Mouse (Mus musculus): ENCODE measurements at regions not wholly inside any gene's neighbourhood (a gene's known extent, or its start where the extent isn't known, plus 50 kb on each side); places are given as distances from the start of the nearest gene placed in this dataset.
A peak's percentile ranks its signal among the peaks of the same experiment; 100 is the strongest.

DNA sequence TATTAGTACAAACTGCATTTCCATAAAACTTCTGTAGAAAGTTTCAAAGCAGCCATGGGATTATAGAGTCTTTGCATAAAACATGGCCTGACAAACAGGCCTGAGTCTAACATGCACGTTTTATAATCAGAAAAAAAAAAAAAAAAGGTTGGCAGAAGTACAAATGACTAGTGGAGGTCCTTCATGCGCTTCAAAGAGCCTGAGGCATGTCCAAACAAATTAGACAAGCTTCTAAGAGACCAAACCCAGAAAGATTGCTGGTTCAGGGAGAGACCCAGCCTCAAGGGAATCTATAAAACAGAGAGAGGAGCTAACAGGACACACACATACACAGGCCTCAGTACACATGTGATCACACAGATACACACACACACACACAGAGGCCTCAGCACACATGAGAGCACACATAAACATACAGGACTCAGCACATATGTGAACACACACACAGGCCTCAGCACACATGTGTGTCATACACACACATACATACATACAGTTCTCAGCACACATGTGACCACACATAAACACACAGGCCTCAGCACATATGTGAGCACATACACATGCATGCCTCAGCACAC lies 57.0 kb upstream of the Gnaq start:
- DNase-seq (ENCODE audit: low spot score): no peak

DNA sequence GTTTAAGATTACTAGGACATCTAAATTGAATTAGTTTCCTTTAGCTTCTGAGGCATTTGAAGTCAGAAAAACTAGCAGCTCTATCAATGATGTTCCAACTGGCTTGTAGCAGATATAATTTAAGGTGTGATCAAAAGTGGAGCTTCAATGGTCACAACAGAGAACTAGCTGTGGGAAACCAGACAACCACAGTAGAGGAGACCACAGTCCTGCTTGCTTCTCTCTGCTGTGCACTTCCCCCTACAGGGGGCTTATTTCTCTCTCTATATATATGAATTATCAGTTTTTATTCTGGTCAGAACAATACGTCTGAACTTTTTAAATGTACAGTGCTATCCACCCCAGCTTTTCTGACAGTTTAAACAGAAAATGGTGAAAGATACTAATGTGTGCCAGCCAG lies 57.6 kb upstream of the Gnaq start:
- DNase-seq (ENCODE audit: low spot score): no peak

DNA sequence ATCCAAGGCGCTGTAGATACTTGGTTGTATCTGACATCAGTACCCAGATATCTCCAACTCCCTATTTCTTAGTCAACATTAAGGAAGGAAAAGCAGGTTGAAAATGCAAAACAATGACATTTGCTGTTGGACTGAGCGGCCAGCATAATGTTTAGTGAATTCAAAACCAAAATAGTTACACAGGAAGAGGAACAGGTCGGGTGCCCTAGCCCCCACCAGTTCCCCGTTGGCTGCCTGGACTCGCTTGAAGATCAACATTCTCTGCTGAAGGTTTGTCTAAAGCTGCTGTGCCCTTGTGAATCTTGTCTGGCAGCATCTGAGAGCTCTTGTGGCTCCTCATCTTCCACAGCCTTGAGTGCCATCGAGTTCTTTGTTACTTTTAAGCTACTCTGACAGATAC lies 65.3 kb upstream of the Gnaq start:
- no peak for DNase-seq (ENCODE audit: low spot score)

DNA sequence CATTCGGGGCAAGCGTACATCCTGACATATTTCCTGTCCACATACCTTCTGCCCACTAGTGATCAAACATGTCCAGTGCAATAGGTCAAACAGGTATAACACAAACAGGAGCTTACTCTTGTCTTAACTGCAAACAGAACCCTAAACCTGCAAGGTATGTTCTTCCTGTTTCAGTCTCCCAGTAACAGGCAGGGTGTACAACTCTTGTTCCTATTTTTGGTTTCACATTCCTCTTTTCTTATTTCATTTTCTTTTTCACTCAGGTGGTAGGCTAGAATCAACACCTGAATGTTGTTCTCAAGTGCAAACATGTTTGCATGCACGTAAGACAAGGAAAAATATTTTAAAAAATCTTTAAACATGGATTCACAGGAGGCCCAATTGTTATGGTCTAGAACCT lies 67.7 kb upstream of the Gnaq start:
- DNase-seq (ENCODE audit: low spot score): no peak

DNA sequence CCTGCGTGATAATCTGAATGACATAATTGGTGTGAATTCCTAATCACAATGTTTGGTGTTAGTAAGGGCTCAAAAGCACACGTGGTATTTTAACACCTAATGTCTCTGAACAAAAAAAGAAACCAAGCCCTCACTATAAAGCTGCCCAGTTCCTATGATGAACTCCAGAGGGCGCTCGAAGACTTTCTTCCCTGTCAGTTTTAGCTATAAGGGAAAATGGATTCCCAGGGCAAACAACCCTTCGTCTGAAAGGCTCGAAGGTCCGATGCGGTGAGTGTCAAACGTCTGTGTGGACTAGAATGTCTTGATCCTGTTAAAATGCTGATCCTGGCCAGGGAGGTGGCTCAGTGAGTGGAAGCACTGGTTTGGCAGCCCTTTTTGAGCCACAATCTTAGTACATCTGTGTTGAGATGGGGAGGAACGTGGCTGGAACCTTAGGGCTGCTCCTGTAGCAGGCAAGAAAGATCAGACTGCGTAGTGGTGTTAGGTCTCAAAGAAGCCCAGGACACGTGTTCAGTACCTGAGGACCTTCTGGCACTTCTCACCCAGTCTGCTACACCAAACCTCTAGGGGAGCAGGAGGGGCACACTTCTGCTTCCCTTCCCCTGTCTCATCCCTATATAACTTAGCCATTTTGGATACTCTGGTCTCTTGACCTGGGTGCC lies 68.6 kb upstream of the Gnaq start:
- DNase-seq (ENCODE audit: low spot score): peak; percentile 80

DNA sequence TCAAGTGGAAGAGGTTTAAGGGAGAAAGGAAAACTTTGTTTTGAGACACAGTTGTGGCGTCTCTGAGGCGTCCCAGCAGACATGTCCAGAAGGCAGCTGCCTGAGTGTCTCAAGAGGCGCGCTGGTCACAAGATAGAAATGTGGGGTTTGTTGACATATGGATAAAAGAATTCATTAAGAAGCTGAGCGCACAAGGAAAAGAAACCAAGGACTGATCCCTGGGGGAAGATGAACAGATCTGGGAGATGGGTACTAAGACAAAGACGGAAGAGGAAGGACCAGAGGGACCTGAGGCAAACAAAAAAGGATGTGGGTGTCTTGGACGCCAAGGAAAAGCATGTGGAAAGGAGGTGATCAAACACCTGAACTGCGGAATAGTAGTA lies 69.1 kb upstream of the Gnaq start:
- DNase-seq (ENCODE audit: low spot score): no peak

DNA sequence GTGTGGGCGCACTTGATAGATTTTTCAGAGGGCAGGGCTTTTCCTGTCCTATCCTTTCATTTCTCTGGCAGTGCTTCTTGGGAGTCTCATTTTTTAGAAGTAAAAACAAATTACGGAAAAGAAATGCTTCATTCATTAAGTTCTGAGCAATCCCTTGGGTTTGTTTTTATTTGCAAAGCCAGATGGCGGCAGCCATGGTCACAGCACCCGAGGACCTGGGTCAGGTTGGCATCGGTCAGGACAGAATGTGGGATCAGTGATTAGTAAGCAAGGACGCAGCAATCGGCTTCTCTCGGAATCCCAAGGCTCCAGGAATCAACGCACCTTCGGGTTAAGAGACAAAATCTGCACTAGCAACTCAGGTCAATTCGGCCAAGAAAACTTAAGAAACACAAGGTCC lies 70.8 kb upstream of the Gnaq start:
- peak; percentile 45 for DNase-seq (ENCODE audit: low spot score)

DNA sequence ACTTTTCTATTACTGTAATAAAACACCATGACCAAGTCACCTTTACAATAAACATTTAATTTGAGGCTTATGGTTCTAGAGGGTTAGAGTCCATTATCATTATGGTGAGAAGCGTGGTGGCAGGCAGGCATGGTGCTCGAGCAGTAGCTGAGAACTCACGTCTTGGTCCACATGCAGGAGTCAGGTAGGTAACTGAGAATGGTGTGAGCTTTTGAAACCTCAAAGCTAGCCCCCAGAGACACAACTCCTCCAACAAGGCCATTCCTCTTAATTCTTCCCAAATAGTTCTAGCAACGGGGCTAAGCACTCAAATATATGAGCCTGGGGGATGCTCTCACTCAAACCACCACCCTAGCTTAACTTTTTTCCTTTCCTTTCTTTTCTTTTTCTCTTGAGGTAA lies 73.6 kb upstream of the Gnaq start:
- DNase-seq (ENCODE audit: low spot score): no peak

DNA sequence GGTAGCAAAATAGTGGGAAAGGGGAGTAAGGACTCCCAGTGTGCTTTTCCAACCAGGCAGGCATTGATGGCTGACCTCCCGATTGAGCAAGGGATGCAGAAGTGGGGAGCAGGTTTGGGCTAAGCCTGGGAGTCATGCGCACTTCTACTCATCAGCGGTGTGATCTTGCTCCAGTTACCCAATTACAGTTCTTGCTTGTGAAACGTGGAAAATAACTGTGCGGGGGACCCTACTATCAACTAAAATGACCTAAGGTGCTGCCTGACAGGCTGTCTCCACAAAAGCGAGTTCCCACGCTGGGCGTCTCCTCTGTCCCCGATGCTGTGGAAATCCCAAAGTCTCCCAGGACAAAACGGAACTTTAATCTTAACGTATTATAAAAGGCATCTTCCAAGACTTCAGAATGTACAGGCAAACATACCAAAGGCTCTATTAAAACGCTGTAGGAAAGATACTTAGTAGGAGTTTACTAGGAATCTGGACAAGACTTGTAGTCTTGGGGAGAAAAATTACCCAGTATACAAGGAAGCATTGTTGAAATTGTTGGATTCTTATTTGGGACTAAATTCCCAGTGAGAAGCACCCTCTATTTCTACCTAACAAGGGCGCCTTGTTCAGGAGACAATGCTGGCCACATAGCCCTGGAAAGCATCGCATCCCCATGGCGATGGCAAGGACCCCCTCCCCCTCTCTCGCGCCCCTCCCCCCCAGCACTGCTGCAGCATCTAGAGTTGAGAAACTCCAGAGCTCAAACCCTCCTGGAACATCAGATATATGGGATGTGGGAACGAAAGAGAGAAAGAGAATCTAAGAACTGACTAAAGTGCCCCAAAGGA lies 65.6 kb upstream of the Cep78 start:
- peak; percentile 66 for DNase-seq (ENCODE audit: low spot score)

DNA sequence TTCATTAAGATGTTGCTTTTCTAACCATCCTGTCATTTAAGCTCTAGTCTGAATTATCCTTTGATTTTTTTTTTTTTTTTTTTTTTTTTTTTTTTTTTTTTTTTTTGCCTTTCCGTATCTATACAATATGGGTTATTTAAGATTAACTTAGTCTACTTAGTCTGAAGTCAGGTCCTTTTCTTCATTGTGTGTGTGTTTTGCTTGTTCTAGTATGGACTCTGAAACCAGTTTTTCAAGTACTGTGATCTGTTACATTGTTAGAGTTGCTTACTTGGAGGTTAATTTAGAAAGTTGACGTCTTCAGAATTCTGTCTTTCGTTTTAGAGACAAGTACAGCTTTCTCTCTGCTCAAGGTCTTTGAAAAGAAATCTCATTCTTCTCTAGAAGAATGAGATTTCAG lies 64.9 kb upstream of the Cep78 start:
- no peak for DNase-seq (ENCODE audit: low spot score)

DNA sequence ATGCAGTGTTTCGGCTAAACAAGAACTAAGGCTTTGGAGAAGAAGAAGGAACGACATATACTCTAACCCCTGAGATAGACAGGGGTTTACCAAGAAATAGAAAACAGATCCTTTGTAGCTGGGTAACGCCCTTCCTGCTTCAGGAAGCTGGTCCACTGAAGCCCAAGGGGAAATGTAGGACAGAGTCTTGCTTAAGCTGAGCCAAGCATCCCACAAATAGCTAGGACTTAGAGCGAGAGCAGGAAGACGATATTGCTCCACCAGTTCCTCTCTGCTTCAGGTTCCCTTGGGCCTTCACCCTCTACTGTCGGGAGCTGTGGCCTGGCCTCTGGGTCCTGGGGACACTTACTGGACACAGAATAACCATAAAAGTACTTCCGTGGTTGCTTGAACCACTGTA lies 62.2 kb upstream of the Cep78 start:
- DNase-seq (ENCODE audit: low spot score): no peak

DNA sequence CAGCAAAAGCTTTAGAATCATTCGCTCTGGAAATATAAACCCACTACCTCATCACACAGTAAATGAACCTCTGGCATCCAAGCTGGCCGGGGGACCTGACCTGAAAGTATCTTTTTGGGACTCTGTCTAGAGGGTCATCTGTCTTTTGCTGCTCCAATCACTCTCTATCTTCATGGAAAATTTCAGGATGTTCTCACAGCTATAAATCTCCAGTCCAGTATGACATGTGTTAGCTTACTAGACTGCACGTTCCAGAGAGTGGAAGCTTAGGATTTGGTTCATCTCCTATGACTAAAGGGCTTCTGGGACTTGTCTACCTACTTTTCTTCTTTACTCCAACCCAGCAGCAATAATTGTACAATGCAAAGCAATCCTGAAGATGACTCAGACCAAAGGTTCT lies 60.5 kb upstream of the Cep78 start:
- no peak for DNase-seq (ENCODE audit: low spot score)

DNA sequence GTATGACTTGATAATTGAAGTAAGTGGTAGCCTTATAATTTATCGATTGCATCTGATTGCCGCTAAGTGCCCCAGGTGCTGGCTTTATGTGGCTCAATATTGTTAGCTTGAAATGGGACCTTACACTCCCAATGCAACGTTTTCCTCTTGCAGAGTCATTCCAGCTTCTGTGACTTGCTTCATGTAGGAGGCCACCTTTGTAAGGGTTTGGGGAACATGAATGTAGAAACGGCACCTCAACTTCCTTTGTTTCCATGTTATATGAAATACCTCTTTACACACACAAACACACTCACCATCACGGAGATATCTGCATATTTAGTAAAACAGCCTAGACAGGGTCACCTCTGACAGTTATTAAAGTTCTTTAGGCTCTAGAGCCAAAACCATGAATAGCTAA lies 59.4 kb upstream of the Cep78 start:
- no peak for DNase-seq (ENCODE audit: low spot score)

DNA sequence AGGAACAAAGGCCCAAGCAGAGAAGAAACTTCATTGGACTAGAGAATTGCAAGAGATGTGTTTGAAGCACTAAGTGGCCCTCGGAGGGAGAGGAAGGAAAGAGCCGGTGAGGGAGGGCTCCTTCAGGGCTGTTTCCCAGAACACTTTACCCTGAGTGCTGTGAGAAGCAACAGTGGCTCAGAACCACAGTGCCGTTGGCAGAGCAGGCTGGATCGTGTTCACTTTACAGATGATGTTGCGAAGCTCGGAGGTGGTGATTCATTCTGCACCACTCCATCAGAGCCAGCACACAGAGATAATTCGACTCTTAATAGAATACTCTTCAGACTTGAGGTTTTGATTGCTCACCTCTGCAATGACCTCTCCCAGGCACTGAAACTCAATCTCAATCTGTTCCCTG lies 58.2 kb upstream of the Cep78 start:
- DNase-seq (ENCODE audit: low spot score): no peak

DNA sequence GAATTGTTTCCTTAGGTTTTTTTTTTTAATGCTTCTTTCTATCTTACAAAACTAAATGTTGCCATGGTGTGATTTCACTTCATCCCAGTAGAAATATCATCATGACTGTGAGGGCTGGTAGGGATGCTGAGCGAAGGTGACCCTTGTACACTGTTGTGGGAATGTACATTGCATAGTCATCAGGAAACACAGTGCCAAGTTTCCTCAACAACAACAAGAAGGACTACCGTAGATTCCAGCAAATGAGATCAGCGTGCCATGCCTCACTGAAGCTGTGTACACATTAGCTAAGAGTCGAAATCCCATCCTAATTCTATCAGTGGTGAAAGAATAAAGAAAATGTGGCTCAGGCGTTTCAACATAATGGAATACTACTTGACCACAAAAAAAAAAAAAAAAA lies 57.1 kb upstream of the Cep78 start:
- DNase-seq (ENCODE audit: low spot score): no peak

DNA sequence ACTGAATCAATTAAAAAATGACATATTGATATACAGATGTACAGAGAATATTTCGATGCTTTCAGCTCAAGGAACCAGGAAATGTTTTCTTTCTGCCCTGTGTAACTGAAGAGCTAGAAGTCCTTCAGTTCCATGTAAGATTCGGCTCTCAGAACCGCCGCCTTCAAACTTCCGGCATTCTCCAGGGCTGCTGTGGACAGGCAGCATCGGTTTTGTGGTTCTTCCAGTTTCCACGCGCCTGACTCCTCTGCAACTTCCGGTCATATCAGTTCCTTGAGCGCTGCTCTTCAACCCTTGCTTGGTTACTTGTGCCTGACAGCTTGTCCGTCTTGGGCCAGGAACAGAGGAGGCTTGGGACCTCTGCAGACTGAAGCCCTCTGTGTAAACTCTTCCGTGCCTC lies 53.0 kb upstream of the Cep78 start:
- DNase-seq (ENCODE audit: low spot score): no peak
